Mouse (Mus musculus): Measurements from ENCODE around the gene Asic2.

Gene Asic2

GRCm38 (mm10) chr11:81512434-81512833, 455.8 kb downstream of the Asic2 start:
- DNase-seq (ENCODE audit: low spot score), result no peak

- DNase-seq (ENCODE audit: low spot score), result no peak
These were observed 456.9 kb downstream of the Asic2 start for GRCm38 (mm10) chr11:81511401-81511800.

- DNase-seq (ENCODE audit: low spot score), result no peak
These were observed 459.6 kb downstream of the Asic2 start for GRCm38 (mm10) chr11:81508385-81509233.

- no peak for DNase-seq (ENCODE audit: low spot score)
These were observed 463.3 kb downstream of the Asic2 start for GRCm38 (mm10) chr11:81504791-81505430.

GRCm38 (mm10) chr11:81501473-81502246, 466.6 kb downstream of the Asic2 start:
- no peak for DNase-seq (ENCODE audit: low spot score)

- no peak for DNase-seq (ENCODE audit: low spot score)
These were observed 469.3 kb downstream of the Asic2 start for GRCm38 (mm10) chr11:81498990-81499389.

- no peak for DNase-seq (ENCODE audit: low spot score)
These were observed 470.4 kb downstream of the Asic2 start for GRCm38 (mm10) chr11:81497652-81498391.

- no peak for DNase-seq (ENCODE audit: low spot score)
These were observed 471.8 kb downstream of the Asic2 start for GRCm38 (mm10) chr11:81496446-81496845.

GRCm38 (mm10) chr11:81492351-81492750, 475.9 kb downstream of the Asic2 start:
- DNase-seq (ENCODE audit: low spot score), result no peak

GRCm38 (mm10) chr11:81489144-81489735, 479.0 kb downstream of the Asic2 start:
- no peak for DNase-seq (ENCODE audit: low spot score)

GRCm38 (mm10) chr11:81488681-81489080, 479.6 kb downstream of the Asic2 start:
- DNase-seq (ENCODE audit: low spot score), result no peak

GRCm38 (mm10) chr11:81486265-81486940, 481.9 kb downstream of the Asic2 start:
- DNase-seq (ENCODE audit: low spot score), result no peak

GRCm38 (mm10) chr11:81481198-81481597, 487.1 kb downstream of the Asic2 start:
- DNase-seq (ENCODE audit: low spot score), result no peak

- no peak for DNase-seq (ENCODE audit: low spot score)
These were observed 492.0 kb downstream of the Asic2 start for GRCm38 (mm10) chr11:81476231-81476630.

GRCm38 (mm10) chr11:81474121-81474520, 494.1 kb downstream of the Asic2 start:
- no peak for DNase-seq (ENCODE audit: low spot score)

- no peak for DNase-seq (ENCODE audit: low spot score)
These were observed 506.1 kb downstream of the Asic2 start for GRCm38 (mm10) chr11:81462199-81462598.

- DNase-seq (ENCODE audit: low spot score), result no peak
These were observed 506.5 kb downstream of the Asic2 start for GRCm38 (mm10) chr11:81461748-81462147.

GRCm38 (mm10) chr11:81454921-81455320, 513.3 kb downstream of the Asic2 start:
- DNase-seq (ENCODE audit: low spot score), result no peak

- no peak for DNase-seq (ENCODE audit: low spot score)
These were observed 514.1 kb downstream of the Asic2 start for GRCm38 (mm10) chr11:81454111-81454510.

GRCm38 (mm10) chr11:81449271-81449705, 519.0 kb downstream of the Asic2 start:
- no peak for DNase-seq (ENCODE audit: low spot score)

GRCm38 (mm10) chr11:81446347-81446746, 521.9 kb downstream of the Asic2 start:
- DNase-seq (ENCODE audit: low spot score), result no peak

All from ovary, postnatal 10 days (tissue).